Mouse (Mus musculus) 416B (cell line): ENCODE data around the gene Hspa4.
"Not testable (repeated sequence)": the region's sequence is repeated elsewhere in the genome, so short reads cannot be mapped to it uniquely, and the experiment has no call there.

Source experiments
- DNase-seq: peaks from one replicate; pipeline ENCODE4 v3.0.0; 2011; ENCODE audit warnings: low read depth

Gene Hspa4

DNA sequence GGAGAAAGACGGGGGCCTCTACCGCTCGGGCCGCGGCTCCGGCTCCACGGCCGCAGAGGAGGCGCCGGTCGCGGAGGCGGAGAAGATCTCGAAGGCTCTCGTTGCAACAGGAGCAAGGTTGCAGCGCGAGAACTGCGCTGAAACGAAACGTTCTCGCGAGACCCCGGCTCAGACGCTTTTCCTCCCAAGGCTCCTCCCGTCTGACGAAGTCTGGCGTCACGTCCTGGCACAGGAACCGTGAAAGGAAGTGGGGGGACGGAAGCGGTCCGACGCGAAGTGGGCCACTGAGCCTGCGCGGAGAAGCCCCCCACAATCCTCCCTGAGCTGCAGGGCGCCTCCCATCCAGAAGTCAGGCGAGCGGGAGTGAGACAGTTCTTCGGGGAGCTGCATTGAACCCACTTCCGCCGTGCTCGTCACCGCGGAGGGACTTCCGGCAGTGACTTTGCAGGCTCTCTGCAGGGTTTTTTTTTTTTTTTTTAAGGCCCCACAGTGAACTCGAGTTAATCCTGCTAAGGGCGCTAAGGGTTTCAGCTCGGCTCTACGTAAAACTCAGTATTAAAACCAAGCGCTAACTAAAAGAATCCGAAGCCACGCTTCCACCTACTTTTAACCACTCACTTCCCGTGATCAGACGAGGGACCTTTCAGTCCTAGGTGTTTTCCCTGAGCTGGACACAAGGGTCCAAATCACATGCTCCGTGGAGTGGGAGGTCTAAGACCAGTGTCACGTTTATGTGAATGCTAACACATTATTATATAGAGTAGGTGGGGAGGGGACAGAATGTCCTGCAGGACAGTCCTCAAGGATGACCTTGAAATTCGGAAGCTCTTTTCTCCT is at the start of gene Hspa4:
Gene Hspa4, minus strand, starts transcription at position 128 of the 837 bp plus-strand sequence.
- DNase-seq: peak; percentile 100

DNA sequence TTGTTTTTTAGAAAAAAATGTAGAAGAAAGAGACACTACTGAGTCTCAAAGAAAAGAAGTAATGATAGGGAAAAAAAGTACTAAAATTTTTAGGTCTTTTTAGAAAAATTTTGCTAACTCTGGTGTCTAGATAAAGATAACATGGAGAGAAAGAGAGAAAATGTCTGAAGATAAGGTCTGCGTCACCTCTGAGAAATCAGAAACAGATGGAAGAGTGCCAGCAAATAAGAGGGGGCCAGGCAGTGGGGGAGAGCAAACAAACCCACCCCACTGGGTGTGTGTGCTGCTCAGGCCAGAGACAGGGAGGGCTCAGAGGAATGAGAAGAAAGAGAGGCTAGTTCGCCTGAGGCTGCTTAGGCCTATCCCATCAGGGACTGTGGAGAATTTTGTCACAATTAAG is 45.5 kb upstream of the Hspa4 start:
- peak; percentile 77 for DNase-seq

DNA sequence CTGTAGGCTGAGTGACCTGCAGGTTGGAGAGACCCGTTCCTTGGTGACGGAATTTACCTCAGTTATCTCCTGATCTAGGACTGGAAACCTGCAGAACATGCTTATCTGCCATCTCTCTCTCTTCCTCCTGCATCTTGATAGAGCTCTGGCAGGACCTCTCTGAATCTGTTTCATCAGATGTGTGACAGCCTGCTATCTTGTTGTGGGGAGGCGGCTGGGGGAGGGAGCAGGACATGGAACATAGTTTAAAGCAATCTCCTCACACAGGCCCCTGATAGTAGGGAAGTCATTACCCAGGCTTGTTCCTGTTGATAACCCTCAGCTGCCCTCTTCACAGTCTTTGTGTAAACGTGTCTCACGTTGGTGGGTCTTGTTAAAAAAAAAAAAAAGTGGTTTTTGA is 45.1 kb upstream of the Hspa4 start:
- DNase-seq: peak; percentile 94

DNA sequence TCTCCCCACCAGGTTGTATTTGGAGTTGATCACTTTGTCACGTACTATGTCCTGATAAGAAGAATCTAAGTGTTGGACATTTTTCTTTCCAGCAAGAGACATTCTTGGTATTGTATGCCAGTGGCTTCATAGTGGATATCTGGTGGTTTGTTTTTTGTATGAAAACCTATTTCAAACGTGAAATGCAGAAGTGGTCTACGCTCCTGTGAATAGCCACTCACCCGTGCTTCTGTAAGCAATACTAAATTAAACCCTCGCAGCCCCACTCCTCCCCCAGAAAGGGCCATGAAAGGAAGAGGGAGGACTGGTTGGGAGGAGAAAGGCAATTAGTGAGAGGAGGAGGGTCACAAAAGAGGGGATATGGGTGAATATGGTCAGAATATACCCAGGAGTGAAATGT is 42.5 kb upstream of the Hspa4 start:
- DNase-seq: peak; percentile 48

DNA sequence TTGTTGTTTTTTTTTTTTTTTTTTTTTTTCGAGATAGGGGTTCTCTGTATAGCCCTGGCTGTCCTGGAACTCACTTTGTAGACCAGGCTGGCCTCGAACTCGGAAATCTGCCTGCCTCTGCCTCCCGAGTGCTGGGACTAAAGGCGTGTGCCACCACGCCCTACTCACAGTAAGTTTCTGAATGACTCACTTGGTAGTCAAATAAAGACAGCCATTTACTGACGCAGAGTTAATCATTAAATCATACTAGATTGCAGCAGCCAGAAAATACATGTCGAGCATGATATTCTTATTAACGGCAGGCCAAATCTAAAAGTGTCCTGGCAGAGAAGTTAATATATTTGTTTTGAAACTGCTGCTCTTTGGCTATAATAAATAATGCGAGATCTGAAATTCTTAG is 40.8 kb upstream of the Hspa4 start:
- DNase-seq: not testable (repeated sequence)

DNA sequence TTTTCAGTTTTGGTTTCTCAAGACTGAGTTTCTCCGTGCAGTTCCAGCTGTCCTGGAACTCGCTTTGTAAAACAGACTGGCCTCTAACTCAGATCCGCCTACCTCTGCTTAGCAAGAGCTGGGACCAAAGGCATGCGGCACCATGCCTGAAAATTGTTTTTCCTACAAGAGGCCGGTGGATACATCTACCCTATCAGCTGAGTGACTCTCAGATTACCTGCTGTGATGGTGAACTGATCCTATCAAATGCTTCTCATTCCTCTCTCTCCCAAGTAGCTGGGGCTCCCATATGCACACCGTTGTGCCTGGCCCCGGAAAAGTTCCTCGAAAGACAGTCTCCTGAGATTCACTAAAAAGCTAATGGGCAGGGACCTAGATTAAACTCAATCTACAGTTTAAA is 37.4 kb upstream of the Hspa4 start:
- DNase-seq: no peak

DNA sequence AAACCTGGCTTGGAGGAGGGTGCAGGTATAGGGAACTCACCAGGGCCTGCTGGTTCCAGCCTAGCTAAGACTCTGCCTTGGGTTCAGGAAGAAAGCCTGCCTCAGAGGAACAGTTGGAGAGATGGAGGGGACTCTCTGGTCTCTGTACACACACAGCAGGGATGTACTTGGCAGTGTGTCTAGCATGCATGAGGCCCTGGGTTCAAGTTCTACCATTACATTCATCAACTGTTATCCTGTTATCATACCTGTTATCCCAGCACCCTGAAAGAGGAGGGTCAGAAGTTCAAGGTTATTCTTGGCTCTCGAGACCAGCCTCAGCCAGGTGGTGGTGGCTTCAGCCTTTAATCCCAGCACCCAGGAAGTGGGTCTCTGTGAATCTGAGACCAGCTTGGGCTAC is 36.7 kb upstream of the Hspa4 start:
- DNase-seq: no peak

DNA sequence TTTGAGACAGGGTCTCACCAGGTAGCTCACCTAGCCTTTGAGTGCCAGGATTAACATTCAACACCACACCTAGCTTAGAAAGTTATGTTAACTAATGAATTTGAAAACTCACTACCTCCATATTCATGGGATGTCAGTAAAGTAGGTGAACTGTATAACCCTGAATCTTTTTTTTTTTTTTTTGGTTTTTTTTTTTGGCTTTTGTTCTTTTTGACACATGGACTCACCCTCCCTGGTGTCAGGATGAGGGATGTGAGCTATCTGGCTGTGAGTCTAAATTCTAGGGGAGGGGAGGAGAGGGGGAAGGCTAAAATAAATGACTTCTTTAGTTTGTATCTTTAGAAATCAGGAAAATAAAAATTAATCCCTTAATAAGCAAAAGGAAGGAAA is 35.9 kb upstream of the Hspa4 start:
- no peak for DNase-seq

DNA sequence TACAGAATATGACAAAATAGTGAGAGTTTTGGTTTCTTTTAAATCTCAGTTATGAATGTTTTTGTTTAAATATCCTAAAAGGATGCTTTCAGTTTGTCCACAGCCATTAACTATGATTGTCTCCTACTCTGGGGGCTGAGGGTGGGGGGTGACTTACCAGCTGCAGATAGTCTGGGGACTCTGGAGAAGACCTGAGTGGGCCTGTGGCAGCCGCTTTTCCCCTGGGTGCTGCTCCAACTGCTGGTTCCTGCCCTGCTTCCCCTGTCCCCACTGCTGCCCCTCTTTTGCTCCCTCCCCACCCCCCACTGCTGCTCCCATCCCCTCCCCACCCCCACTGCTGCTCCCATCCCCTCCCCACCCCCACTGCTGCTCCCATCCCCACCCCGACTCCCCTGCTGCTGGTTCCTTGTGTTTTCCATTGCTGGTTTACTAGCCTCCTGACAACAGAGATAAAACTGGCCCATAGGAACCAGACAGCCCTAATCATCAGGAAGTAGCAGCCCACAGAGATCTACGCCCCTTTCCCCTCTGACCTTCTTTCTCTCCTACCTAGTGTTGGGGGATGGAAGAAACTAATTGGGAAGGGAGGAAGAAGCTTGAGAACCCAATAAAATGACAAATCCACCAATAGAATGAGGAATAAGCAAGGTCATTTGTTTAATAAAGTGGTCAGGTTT is 35.4 kb upstream of the Hspa4 start:
- peak; percentile 89 for DNase-seq

DNA sequence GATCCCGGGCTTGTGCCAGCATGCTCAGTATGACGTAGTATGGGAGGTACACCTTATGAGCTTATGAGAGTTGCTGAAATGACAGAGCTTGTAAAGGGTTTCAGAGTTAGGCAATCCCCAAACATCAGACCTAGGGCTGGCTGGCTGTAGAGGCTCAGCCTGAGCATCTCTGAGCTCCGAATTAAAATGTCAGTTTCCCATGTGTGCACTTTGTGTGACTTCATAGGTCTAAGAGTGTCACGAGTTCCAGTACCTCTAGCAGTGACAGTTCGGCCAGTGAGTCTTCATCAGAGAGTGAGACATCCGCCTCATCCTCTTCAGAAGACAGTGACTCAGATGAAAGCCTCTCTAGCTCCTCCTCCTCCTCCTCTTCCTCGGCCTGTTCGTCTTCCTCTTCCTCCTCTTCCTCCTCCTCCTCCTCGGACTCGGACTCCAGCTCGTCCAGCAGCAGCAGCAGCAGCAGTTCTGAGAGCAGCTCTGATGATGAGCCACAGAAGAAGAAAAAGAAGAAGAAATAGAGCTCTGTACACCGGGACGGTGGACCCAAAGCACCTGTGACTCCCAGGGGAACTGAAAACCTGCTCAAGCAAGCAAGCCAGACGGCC is 31.9 kb upstream of the Hspa4 start:
- no peak for DNase-seq

DNA sequence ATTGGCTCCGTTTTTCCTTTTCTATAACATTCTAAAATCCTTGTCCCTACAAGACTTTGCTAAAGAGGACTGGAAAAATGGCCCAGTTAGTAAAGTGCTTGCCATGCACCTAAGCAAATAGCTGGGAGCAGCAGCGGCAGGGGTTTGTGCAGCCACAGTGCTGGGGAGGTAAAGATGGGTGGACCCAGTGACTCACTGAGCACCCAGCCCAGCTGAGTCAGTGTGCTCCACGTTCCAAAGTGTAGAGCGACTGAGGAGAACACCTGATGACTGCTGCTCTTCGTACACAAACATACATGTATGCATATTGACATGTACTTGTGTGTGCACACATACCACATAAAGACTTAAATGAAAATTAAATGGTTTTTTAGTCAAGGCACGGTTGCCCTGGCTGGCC is 30.9 kb upstream of the Hspa4 start:
- no peak for DNase-seq

DNA sequence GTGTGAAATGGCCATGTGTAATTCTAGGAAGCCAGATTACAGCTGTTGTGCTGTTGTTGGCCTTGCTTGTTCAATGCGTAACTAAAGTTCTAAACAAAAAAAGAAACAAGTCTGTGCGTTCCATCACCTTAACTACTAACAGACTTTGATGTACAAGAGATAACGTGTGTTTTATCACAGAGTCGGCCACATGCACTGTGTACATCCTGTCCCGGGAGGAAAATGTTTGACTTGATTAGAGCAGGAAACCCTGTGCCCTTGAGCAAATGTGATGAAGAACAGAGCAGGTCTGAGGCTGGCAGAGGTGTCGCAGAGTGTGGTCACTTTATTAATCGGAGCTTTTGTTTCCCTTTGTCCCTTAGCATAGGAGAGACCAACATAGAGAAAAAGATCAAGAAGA is 30.1 kb upstream of the Hspa4 start:
- DNase-seq: peak; percentile 72

DNA sequence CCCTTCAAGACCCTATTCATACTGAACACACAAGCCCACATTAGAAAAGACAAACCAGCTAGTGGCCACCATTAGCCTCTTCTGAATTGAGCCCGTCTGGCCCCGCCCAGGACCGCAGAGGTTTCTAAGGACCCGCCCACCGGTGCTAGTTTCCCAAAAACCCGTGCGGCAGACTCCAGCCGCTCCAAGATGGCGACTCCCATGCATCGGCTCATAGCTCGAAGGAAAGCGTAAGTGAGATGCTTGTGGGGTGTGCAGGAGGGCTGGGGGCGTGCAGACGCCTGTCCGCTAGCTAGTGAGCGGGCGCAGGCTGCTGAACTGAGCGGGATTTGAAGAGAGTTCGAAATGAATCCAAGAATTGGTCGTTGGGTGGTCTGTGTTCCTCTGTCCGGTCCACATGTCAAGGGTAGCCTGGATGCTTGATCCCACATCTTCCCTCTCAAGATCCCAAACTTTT is 24.3 kb upstream of the Hspa4 start, which contains the start of gene Zcchc10:
Gene Zcchc10, plus strand, starts transcription at position 168 of the 457 bp plus-strand sequence.
- peak; percentile 88 for DNase-seq

DNA sequence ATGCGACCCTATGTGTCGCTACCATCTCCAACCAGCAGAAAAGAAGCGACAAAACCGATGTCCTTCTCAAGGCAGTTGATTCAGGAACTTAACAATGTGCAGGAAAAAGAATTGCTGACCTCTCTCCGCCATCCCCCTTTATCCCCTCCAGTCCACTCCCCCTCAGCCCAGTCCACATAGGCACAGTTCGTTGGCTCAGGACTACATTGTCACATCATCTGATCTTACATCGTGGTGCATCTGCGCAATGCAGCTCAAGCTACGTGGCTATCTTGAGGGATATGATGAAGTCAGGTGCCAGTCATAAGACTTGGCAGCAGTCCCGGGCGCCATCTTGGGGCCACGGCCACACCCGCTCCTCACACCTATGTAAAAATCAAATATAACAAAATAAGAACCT is 19.6 kb upstream of the Hspa4 start:
- DNase-seq: not testable (repeated sequence)

DNA sequence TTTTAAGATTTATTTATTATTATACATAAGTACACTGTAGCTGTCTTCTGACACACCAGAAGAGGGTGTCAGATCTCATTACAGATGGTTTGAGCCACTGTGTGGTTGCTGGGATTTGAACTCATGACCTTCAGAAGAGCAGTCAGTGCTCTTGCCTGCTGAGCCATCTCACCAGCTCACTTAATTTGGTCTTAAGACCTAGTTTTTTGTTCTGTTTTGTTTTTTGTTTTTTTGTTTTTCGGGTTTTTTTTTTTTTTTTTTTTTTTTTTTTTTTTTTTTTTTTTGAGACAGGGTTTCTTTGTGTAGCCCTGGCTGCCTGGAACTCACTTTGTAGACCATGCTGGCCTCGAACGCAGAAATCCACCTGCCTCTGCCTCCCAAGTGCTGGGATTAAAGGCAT is 18.3 kb upstream of the Hspa4 start:
- not testable (repeated sequence) for DNase-seq

DNA sequence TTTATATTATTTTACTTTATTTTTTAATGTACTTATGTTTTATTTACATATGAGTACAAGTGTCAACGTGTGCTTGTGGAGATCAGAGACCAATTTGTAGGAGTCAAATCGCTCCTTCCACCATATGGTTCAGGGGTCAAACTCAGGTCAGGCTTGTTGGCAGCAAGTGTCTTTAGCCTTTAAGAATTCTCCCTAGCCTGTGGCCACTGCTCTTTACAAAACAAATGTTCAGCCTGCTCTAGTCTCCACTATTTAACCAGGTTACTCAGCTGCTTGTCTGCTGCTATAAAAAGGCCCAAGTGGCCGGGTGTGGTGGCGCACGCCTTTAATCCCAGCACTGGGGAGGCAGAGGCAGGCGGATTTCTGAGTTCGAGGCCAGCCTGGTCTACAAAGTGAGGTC is 17.8 kb upstream of the Hspa4 start:
- DNase-seq: no peak

DNA sequence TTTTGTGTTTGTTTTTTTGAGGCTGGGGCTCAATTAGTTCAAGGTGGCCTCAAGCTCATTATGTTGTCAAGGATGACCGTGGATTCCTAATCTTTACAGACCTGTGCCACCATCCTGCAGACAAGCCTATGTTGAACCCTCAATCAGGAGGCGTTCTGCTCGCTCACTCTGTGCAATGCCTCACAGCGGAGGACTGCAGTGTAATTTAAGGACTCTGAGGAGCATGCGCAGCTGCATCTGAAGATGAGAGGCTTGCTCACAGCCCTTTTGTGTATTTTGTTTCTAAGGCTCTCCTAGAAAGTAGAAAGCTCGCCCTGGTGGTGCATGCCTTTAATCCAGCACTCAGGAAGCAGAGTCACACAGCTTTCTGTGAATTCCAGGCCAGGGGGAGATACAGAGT is 16.7 kb upstream of the Hspa4 start:
- no peak for DNase-seq

DNA sequence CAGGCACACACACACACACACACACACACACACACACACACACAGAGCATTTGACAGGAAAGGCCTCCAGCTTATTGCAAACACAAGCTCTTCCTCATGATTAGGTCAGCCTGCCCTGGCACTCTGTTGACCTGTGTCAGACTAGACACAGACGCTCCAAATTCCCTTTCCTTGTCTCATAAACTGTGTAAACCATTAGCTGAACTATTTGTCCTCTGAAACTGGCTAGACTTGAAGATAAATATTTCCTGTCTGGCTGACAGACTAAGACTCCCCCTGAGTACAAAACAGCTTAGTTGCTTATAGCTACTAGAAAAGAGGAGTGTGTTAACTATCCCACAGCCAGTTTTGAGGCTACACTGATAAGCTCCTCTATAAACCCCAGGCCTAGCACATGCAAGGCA is 14.5 kb upstream of the Hspa4 start:
- peak; percentile 82 for DNase-seq

DNA sequence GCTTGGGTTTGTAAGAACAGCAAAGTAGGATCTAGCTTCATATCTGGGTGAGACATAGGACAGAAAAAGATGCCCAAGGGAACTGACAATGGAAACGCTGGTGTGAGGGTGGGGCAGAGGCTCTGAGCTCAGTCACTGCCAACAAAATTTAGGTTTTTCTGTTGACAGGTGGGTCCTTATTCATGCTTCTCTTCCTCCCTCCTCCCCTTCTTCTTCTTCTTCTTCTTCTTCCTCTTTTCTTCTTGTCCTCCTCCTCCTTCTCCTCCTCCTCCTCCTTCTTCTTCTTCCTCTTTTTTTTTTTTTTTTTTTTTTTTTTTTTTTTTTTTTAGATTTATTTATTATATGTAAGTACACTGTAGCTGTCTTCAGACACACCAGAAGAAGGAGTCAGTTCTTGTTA is 12.6 kb upstream of the Hspa4 start:
- DNase-seq: not testable (repeated sequence)

DNA sequence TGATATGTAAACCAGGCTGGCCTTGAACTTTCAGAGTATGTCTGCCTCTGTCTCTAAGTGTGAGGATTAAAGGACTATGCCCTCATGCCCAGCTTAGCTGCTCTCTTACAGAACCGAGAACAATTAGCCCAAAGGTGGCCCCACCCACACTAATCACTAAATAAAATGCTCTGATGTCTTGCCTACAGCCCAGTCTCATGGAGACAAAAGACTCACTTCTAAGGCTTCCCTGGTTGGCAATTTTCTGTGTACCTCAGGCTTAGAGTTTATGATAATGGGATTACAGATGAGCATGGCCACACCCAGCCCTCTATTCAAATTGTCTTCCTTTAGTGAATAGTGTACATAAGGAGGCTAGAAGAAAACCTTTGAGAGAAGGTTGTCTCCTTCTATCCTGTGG is 11.1 kb upstream of the Hspa4 start:
- no peak for DNase-seq

DNA sequence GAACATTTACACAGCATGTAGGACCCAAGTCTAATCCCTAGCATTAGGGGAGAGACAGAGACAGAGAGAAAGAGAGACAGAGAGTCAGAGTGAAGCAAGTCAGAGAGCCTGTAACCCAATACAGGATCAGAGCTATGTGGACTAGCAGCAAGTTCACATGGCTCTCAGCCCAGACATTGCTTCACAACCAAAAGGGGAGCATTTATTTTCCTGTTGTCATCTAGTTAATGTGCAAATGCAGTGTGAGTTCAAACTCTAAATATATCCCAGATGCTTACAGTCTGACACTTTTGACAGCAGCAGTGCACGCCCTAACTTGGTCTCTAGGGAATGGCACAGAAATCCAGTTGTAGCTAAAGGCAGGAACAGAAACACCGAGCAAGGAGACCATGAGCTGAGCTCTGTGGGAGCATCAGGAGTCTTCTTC is 8.6 kb upstream of the Hspa4 start:
- peak; percentile 92 for DNase-seq

DNA sequence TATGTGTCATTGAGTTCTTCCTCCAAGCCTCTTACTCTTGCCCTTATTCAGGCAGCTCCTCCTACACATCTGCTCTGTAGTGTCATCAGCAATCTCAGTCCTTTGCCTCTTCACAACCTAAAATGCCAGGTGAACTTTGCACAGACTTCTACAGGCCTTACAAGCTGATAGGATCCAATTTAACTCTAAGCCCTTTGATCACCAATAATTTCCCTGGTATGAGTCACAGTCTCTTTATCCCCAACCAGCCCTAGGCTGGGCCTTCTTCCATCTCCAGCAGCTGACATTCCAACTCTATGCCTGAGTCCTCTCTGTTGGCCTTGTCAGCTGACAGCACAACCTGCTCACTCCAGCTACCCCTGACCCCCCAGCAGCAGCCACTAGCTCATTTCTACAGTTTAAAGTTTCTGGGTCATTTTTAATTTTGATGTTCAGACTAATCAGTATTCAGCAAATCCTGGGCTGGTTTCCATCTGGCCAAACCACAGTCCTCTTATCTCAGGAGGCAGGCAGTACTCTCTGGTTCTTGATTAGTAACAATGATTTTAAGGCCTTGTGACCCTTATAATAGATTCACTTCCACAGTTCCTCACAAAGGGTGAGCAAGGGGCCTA is 8.1 kb upstream of the Hspa4 start:
- DNase-seq: peak; percentile 96
